Mouse (Mus musculus) midbrain, embryonic 15.5 days (tissue): Measurements from ENCODE around the gene Unc13d. TPM values are rescaled to one million over a fixed set of nuclear protein-coding genes. Genes with fewer than 3 reads are reported as not detected.

ENCODE experiments used
- ATAC-seq: fragments of 200-750 bp; cut with Nextera tagmentation; replicated peaks from 2 replicates; pipeline ENCODE4 v1.8.0; 2017; ENCODE audit warnings: moderate TSS enrichment
- H3K27ac ChIP-seq: fragments of 300-500 bp; sonication (generic); 2 replicates; pipeline ENCODE4 v1.5.1; 2015; ENCODE audit warnings: mild to moderate bottlenecking, inconsistent platforms
- H3K27me3 ChIP-seq: fragments of 300-500 bp; sonication (generic); replicated peaks from 2 replicates; pipeline ENCODE4 v1.6.1; 2015; ENCODE audit warnings: inconsistent platforms
- H3K36me3 ChIP-seq: fragments of 300-500 bp; sonication (generic); replicated peaks from 2 replicates; pipeline ENCODE4 v1.6.1; 2015; ENCODE audit warnings: inconsistent platforms
- H3K4me1 ChIP-seq: fragments of 300-500 bp; sonication (generic); 2 replicates; pipeline ENCODE4 v1.6.1; 2015; ENCODE audit warnings: inconsistent platforms
- H3K4me2 ChIP-seq: fragments of 300-500 bp; sonication (generic); 2 replicates; pipeline ENCODE4 v1.6.1; 2015; ENCODE audit warnings: inconsistent platforms, mild to moderate bottlenecking, moderate library complexity
- H3K4me3 ChIP-seq: fragments of 300-500 bp; sonication (generic); 2 replicates; pipeline ENCODE4 v1.5.1; 2015; ENCODE audit warnings: mild to moderate bottlenecking, inconsistent platforms
- H3K9ac ChIP-seq: fragments of 300-500 bp; sonication (generic); 2 replicates; pipeline ENCODE4 v1.6.1; 2015; ENCODE audit warnings: mild to moderate bottlenecking, inconsistent platforms
- H3K9me3 ChIP-seq: fragments of 300-500 bp; sonication (generic); 2 replicates; pipeline ENCODE4 v1.6.1; 2016; ENCODE audit warnings: inconsistent platforms
- WGBS: fragments of 180-500 bp; shearing (Covaris S2); methylation state at CpG from one replicate; pipeline ENCODE4 v1.1.7; 2015; ENCODE audit warnings: mixed read lengths; 5-methylcytosine and 5-hydroxymethylcytosine counted together
- polyA plus RNA-seq: library from polyadenylated mRNA; unstranded; fragments of >200 nt; fragmentation: Nextera tagmentation; extraction: Ambion mirVana; gene quantifications from 2 replicates; pipeline ENCODE4 v1.2.1, GENCODE M21; 2015

The Unc13d gene
- polyA plus RNA-seq, 1 experiment from 2014 or later = 0.70 TPM

DNA sequence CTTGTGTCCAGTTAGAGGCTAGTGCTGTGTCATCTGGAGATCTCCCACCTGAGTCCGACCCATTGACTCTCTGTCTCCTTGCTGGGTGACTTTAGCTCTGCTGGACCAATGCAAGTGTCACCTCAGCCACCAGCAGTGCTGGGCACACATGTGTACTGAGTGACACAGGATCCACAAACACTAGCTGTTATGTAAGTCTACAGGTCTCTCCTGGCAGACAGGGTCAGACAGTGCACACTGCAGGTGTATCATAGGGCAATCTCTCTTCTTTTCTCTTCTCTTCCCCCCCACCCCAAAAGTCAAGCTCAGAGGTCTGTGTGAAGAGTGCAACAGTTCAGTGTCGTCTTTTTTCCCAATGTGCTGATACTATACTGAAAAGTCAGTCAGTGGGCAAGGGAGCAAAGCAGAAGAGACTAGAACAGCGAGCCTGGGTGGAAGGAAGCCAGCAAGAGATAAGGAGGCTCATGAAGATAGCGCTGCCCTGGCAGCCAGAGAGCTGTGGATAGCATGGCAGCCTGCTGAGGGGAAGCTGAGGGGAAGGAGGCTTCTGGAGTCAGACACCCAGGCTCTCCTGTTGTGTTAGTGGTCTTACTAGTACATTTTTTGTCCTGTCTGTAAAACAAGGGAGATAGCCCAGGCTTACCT is 20.4 kb downstream of the Unc13d start:
- Histone ChIP-seq H3K4me3 (no peak overlapping the region), H3K4me2 (no peak overlapping the region), H3K36me3 (peaks cover 59% of the 10 kb centered on the region), H3K9ac (no peak overlapping the region), H3K4me1 (no peaks in the 10 kb centered on the region), H3K27ac (no peak overlapping the region), H3K27me3 (no peaks in the 10 kb centered on the region), H3K9me3 (no peaks in the 10 kb centered on the region)
- ATAC-seq = no peak
- 95% methylated on average over 4 of the region's 4 CpGs for WGBS

DNA sequence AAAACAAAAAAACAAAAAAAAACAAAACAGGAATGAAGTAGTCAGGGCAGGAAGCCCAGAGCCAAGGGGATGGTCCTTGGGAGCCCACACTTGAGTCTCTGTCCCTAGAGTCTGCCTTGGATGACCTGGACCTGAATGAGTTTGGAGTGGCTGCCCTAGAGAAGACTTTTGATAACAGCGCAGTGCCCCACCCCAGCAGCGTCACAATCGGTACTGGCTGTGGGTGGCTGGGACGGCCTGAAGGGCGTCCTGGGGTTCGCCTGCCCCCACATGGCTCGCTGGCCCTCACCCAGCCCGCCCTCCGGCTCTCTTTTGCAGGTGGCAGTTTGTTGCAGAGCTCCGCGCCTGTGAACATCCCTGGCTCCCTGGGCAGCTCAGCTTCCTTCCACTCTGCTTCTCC is 21.9 kb downstream of the Unc13d start:
- ATAC-seq = no peak
- Histone ChIP-seq H3K4me1 (no peaks in the 10 kb centered on the region), H3K27me3 (no peaks in the 10 kb centered on the region), H3K9me3 (no peaks in the 10 kb centered on the region), H3K36me3 (peaks cover 59% of the 10 kb centered on the region), H3K27ac (no peak overlapping the region), H3K4me2 (no peak overlapping the region), H3K4me3 (no peak overlapping the region), H3K9ac (no peak overlapping the region)
- WGBS = 95% methylated on average over 11 of the region's 11 CpGs

GRCm38 (mm10) chr11:116053510-116054229 is 24.1 kb downstream of the Unc13d start:
- no peak for ATAC-seq
- 95% methylated on average over 9 of the region's 9 CpGs for WGBS
- peaks cover 60% of the 10 kb centered on the region for H3K36me3 ChIP-seq

GRCm38 (mm10) chr11:116050196-116050595 is 27.6 kb downstream of the Unc13d start:
- WGBS = 84% methylated on average over 4 of the region's 4 CpGs
- Histone ChIP-seq H3K4me2 (no peak overlapping the region), H3K27me3 (no peaks in the 10 kb centered on the region)

More at GRCm38 (mm10) chr11:116053510-116054229, 24.1 kb downstream of the Unc13d start:
- H3K4me3 ChIP-seq = no peak overlapping the region
- H3K27ac ChIP-seq = no peak overlapping the region
- no peaks in the 10 kb centered on the region for H3K27me3 ChIP-seq
- H3K4me2 ChIP-seq = no peak overlapping the region
- no peaks in the 10 kb centered on the region for H3K4me1 ChIP-seq
- no peak overlapping the region for H3K9ac ChIP-seq
- H3K9me3 ChIP-seq = no peaks in the 10 kb centered on the region

GRCm38 (mm10) chr11:116049610-116050009 is 28.2 kb downstream of the Unc13d start:
- WGBS = 90% methylated on average over 2 of the region's 2 CpGs
- ATAC-seq = no peak
- peaks cover 37% of the 10 kb centered on the region for H3K36me3 ChIP-seq

More at GRCm38 (mm10) chr11:116050196-116050595, 27.6 kb downstream of the Unc13d start:
- Histone ChIP-seq H3K27ac (no peak overlapping the region), H3K4me1 (no peaks in the 10 kb centered on the region), H3K9ac (no peak overlapping the region), H3K9me3 (no peaks in the 10 kb centered on the region), H3K4me3 (no peak overlapping the region), H3K36me3 (peaks cover 43% of the 10 kb centered on the region)
- ATAC-seq = no peak

DNA sequence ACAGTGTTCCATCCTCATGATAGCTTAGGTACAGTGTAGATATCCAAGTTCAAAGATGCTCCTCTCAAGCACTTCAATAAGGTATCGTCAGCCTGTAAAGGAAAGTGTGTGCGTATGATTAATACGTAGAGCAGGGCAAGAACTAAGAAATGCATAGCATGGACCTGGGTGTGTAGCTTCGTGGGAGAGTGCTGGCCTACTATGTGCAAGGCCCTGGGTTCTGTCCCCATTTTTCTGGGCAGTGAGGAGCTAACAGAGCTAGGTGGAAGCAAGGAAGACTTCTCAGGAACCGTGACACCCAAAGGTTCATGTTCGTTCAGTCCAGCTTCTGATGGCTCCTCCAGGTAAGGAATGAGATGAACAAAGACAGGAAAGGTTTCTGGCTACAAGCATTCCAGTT is 32.6 kb downstream of the Unc13d start:
- no peak overlapping the region for H3K4me3 ChIP-seq
- no peak overlapping the region for H3K9ac ChIP-seq
- ATAC-seq = no peak
- peaks cover 23% of the 10 kb centered on the region for H3K36me3 ChIP-seq
- H3K4me2 ChIP-seq = no peak overlapping the region
- H3K27me3 ChIP-seq = no peaks in the 10 kb centered on the region
- H3K27ac ChIP-seq = no peak overlapping the region
- no peaks in the 10 kb centered on the region for H3K4me1 ChIP-seq
- no peaks in the 10 kb centered on the region for H3K9me3 ChIP-seq
- WGBS = 93% methylated on average over 6 of the region's 6 CpGs

More at GRCm38 (mm10) chr11:116049610-116050009, 28.2 kb downstream of the Unc13d start:
- H3K4me3 ChIP-seq = no peak overlapping the region
- no peaks in the 10 kb centered on the region for H3K27me3 ChIP-seq
- no peaks in the 10 kb centered on the region for H3K9me3 ChIP-seq
- H3K9ac ChIP-seq = no peak overlapping the region
- H3K27ac ChIP-seq = no peak overlapping the region
- H3K4me2 ChIP-seq = no peak overlapping the region
- no peaks in the 10 kb centered on the region for H3K4me1 ChIP-seq

DNA sequence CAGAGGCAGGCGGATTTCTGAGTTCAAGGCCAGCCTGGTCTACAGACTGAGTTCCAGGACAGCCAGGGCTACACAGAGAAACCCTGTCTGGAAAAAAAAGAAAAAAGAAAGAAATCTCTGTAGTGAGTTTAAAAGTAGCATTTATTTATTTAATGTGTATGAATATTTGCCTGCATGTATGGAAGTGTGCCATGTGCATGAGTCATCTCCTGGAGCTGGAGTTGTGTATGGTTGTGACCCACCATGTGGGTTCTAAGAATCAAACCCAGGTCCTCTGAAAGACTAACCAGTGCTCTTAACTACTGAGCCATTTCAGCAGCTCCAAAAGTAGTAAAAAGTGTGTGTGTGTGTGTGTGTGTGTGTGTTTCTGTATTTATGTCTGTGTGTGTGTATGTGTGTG is 34.5 kb downstream of the Unc13d start:
- no peak for ATAC-seq
- H3K27ac ChIP-seq = no peak overlapping the region
- H3K4me3 ChIP-seq = no peak overlapping the region
- no peak overlapping the region for H3K9ac ChIP-seq
- no peaks in the 10 kb centered on the region for H3K9me3 ChIP-seq
- no peak overlapping the region for H3K4me2 ChIP-seq
- H3K36me3 ChIP-seq = 0 out of 2 replicates have a peak, but pooled peaks cover 11% of the 10 kb centered on the region
- no peaks in the 10 kb centered on the region for H3K4me1 ChIP-seq
- H3K27me3 ChIP-seq = no peaks in the 10 kb centered on the region
- WGBS = 97% methylated on average over 1 of the region's 1 CpGs

GRCm38 (mm10) chr11:116042372-116043138 is 35.2 kb downstream of the Unc13d start:
- Histone ChIP-seq H3K27ac (no peak overlapping the region), H3K36me3 (0 out of 2 replicates have a peak, but pooled peaks cover 8% of the 10 kb centered on the region), H3K27me3 (no peaks in the 10 kb centered on the region), H3K4me3 (no peak overlapping the region), H3K9ac (no peak overlapping the region), H3K4me2 (no peak overlapping the region), H3K9me3 (no peaks in the 10 kb centered on the region), H3K4me1 (no peaks in the 10 kb centered on the region)
- WGBS = 95% methylated on average over 5 of the region's 5 CpGs
- ATAC-seq = no peak

GRCm38 (mm10) chr11:116041833-116042232 is 35.9 kb downstream of the Unc13d start:
- H3K4me1 ChIP-seq = no peaks in the 10 kb centered on the region
- no peaks in the 10 kb centered on the region for H3K27me3 ChIP-seq
- 0 out of 2 replicates have a peak, but pooled peaks cover 7% of the 10 kb centered on the region for H3K36me3 ChIP-seq
- H3K4me3 ChIP-seq = no peak overlapping the region
- H3K9ac ChIP-seq = no peak overlapping the region
- 96% methylated on average over 2 of the region's 2 CpGs for WGBS
- ATAC-seq = no peak
- no peak overlapping the region for H3K27ac ChIP-seq
- H3K4me2 ChIP-seq = no peak overlapping the region
- H3K9me3 ChIP-seq = no peaks in the 10 kb centered on the region

DNA sequence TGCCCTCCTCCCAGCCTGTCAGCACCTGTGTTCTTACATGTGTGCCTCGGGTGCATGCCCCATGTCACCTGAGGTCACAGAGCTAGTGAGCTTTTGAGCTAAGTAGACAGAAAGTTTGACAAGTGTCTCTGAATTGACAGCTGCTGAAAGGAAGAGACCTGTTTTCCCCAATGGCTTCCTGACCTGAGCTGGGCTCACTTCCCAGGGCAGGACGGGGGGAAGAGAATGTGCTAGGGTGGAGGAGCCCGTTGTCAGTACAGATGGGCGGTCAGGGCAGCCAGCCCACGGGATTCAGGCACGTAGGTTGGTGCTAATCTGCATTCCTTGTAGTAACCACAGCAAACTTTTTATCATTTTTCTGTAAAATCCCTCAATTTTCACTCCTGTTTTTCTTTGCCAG is 37.2 kb downstream of the Unc13d start:
- H3K27ac ChIP-seq = no peak overlapping the region
- H3K4me3 ChIP-seq = no peak overlapping the region
- no peak overlapping the region for H3K4me2 ChIP-seq
- ATAC-seq = no peak
- H3K36me3 ChIP-seq = 0 out of 2 replicates have a peak, but pooled peaks cover 4% of the 10 kb centered on the region
- no peaks in the 10 kb centered on the region for H3K27me3 ChIP-seq
- WGBS = 92% methylated on average over 6 of the region's 6 CpGs
- H3K4me1 ChIP-seq = no peaks in the 10 kb centered on the region
- no peak overlapping the region for H3K9ac ChIP-seq
- H3K9me3 ChIP-seq = no peaks in the 10 kb centered on the region

- Histone ChIP-seq H3K36me3 (0 out of 2 replicates have a peak, but pooled peaks cover 7% of the 10 kb centered on the region), H3K4me1 (no peaks in the 10 kb centered on the region), H3K27me3 (no peaks in the 10 kb centered on the region), H3K4me2 (no peak overlapping the region), H3K9me3 (no peaks in the 10 kb centered on the region), H3K27ac (no peak overlapping the region), H3K9ac (no peak overlapping the region), H3K4me3 (no peak overlapping the region)
- WGBS = 91% methylated on average over 9 of the region's 9 CpGs
- no peak for ATAC-seq
Measured at GRCm38 (mm10) chr11:116037826-116038225, 39.9 kb downstream of the Unc13d start.

GRCm38 (mm10) chr11:116036671-116037070 is 41.1 kb downstream of the Unc13d start:
- H3K4me2 ChIP-seq = no peak overlapping the region
- 96% methylated on average over 3 of the region's 3 CpGs for WGBS
- no peak overlapping the region for H3K27ac ChIP-seq
- no peak overlapping the region for H3K9ac ChIP-seq
- no peaks in the 10 kb centered on the region for H3K27me3 ChIP-seq
- peaks cover 4% of the 10 kb centered on the region for H3K4me1 ChIP-seq
- ATAC-seq = no peak
- H3K4me3 ChIP-seq = no peak overlapping the region
- H3K9me3 ChIP-seq = no peaks in the 10 kb centered on the region
- 0 out of 2 replicates have a peak, but pooled peaks cover 7% of the 10 kb centered on the region for H3K36me3 ChIP-seq
